Mouse (Mus musculus) olfactory bulb, adult 2 months (tissue): ENCODE measurements around the gene 4632433K11Rik. TPM values are rescaled to one million over a fixed set of nuclear protein-coding genes. Genes with fewer than 3 reads are reported as not detected.

Experiments used
- H3K27ac ChIP-seq: fragments of 200-500 bp; 2 replicates; pipeline ENCODE4 v1.5.1; 2012; ENCODE audit warnings: low read depth, low read length; ENCODE audit not compliant: insufficient read depth
- H3K4me1 ChIP-seq: fragments of 200-500 bp; 2 replicates; pipeline ENCODE4 v1.6.1; 2012; ENCODE audit warnings: low read length; ENCODE audit not compliant: control insufficient read depth, insufficient read depth
- H3K4me3 ChIP-seq: fragments of 200-500 bp; 2 replicates; pipeline ENCODE4 v1.5.1; 2012; ENCODE audit warnings: mild to moderate bottlenecking, low read depth, low read length, moderate library complexity; ENCODE audit not compliant: insufficient read depth
- CTCF ChIP-seq: fragments of 200-500 bp; IDR thresholded peaks from 2 replicates; pipeline ENCODE4 v1.5.1; 2012; ENCODE audit warnings: low read depth, mild to moderate bottlenecking, low read length, moderate library complexity; ENCODE audit not compliant: insufficient read depth
- POLR2A ChIP-seq: fragments of 200-500 bp; IDR thresholded peaks from 2 replicates; pipeline ENCODE4 v1.6.1; 2012; ENCODE audit warnings: mild to moderate bottlenecking, low read depth, low read length, moderate library complexity; ENCODE audit not compliant: insufficient read depth
- WGBS: fragments of 180-500 bp; shearing (Covaris S2); methylation state at CpG from one replicate; pipeline ENCODE4 v1.1.7; 2018; 5-methylcytosine and 5-hydroxymethylcytosine counted together
- polyA plus RNA-seq: library from polyadenylated mRNA; stranded (reverse); fragments of >200 nt; gene quantifications from 2 replicates; pipeline ENCODE4 v1.2.4, GENCODE M21; 2012; ENCODE audit warnings: low replicate concordance; ENCODE audit not compliant: missing spikeins, insufficient read depth, insufficient read length

The 4632433K11Rik gene
- polyA plus RNA-seq, 1 experiment: not detected

- H3K4me3 ChIP-seq: peak within 1 kb of the TSS; percentile 82
- TF ChIP-seq POLR2A (peak; percentile 43; the same call in 1 of the 2 replicates), CTCF (no peak)
- under 1% methylated on average over 47 of the region's 49 CpGs for WGBS
- H3K4me1 ChIP-seq: no peaks in the 10 kb centered on the region; the same call in 1 of the 2 replicates
- peak within 1 kb of the TSS; percentile 48; the same call in 1 of the 2 replicates for H3K27ac ChIP-seq
These were observed 13.8 kb upstream of the 4632433K11Rik start, which contains the start of the genes Zfp865 and Ccdc106 for GRCm38 (mm10) chr7:5020000-5020681. Gene Zfp865 (plus strand): TSS chr7:5020376. Gene Ccdc106 (plus strand): TSS chr7:5020553.

- no peaks in the 10 kb centered on the region; the same call in 1 of the 2 replicates for H3K4me1 ChIP-seq
- peak overlapping the region; percentile 48; the same call in 1 of the 2 replicates for H3K27ac ChIP-seq
- TF ChIP-seq POLR2A (no peak), CTCF (no peak)
- H3K4me3 ChIP-seq: peak overlapping the region; percentile 82
- WGBS: under 1% methylated on average over 15 of the region's 15 CpGs
These were observed 13.2 kb upstream of the 4632433K11Rik start for GRCm38 (mm10) chr7:5020685-5021084.

- WGBS: 41% methylated on average over 5 of the region's 5 CpGs
- Histone ChIP-seq H3K4me3 (peak overlapping the region; percentile 82), H3K4me1 (no peaks in the 10 kb centered on the region; the same call in 1 of the 2 replicates), H3K27ac (no peak overlapping the region)
- TF ChIP-seq CTCF: no peak
- TF ChIP-seq POLR2A: no peak
These were observed 12.7 kb upstream of the 4632433K11Rik start for GRCm38 (mm10) chr7:5021197-5021596.

GRCm38 (mm10) chr7:5029543-5029942, 4.4 kb upstream of the 4632433K11Rik start:
- H3K27ac ChIP-seq: no peak overlapping the region
- 97% methylated on average over 22 of the region's 22 CpGs for WGBS
- no peaks in the 10 kb centered on the region for H3K4me1 ChIP-seq
- no peak overlapping the region for H3K4me3 ChIP-seq
- TF ChIP-seq CTCF: no peak
- no peak for TF ChIP-seq POLR2A

GRCm38 (mm10) chr7:5029946-5030345, 4.0 kb upstream of the 4632433K11Rik start:
- Histone ChIP-seq H3K4me1 (no peaks in the 10 kb centered on the region), H3K27ac (no peak overlapping the region), H3K4me3 (no peak overlapping the region)
- WGBS: 95% methylated on average over 21 of the region's 21 CpGs
- TF ChIP-seq CTCF (no peak), POLR2A (no peak)

- Histone ChIP-seq H3K4me3 (no peak overlapping the region), H3K4me1 (no peaks in the 10 kb centered on the region), H3K27ac (no peak overlapping the region)
- TF ChIP-seq POLR2A (no peak), CTCF (no peak)
- WGBS: 89% methylated on average over 63 of the region's 63 CpGs
These were observed 3.2 kb upstream of the 4632433K11Rik start for GRCm38 (mm10) chr7:5030554-5031275.

GRCm38 (mm10) chr7:5031496-5031895, 2.4 kb upstream of the 4632433K11Rik start:
- TF ChIP-seq CTCF: no peak
- TF ChIP-seq POLR2A: no peak
- WGBS: 89% methylated on average over 46 of the region's 46 CpGs
- H3K4me1 ChIP-seq: no peaks in the 10 kb centered on the region
- no peak overlapping the region for H3K27ac ChIP-seq
- no peak overlapping the region for H3K4me3 ChIP-seq

- WGBS: 96% methylated on average over 17 of the region's 17 CpGs
- Histone ChIP-seq H3K4me1 (no peaks in the 10 kb centered on the region; the same call in 1 of the 2 replicates), H3K27ac (no peak overlapping the region), H3K4me3 (no peak overlapping the region)
- TF ChIP-seq POLR2A (no peak), CTCF (no peak)
These were observed 1.7 kb downstream of the 4632433K11Rik start for GRCm38 (mm10) chr7:5035628-5036027.

GRCm38 (mm10) chr7:5036136-5036535, 2.2 kb downstream of the 4632433K11Rik start:
- WGBS: 95% methylated on average over 9 of the region's 9 CpGs
- Histone ChIP-seq H3K4me3 (no peak overlapping the region), H3K27ac (no peak overlapping the region), H3K4me1 (no peaks in the 10 kb centered on the region; the same call in 1 of the 2 replicates)
- no peak for TF ChIP-seq POLR2A
- TF ChIP-seq CTCF: no peak
